Mouse (Mus musculus) cerebellum, postnatal 36 days (tissue): ENCODE results near the gene 3110082I17Rik.
"Not testable (repeated sequence)": the region's sequence is repeated elsewhere in the genome, so short reads cannot be mapped to it uniquely, and the experiment has no call there.

ENCODE experiments used
- DNase-seq, 2 experiments: peaks; one replicate each; pipeline ENCODE4 v3.0.0; 2021 to 2022; ENCODE audit warnings: mixed read lengths in 2 of 2

Gene 3110082I17Rik

DNA sequence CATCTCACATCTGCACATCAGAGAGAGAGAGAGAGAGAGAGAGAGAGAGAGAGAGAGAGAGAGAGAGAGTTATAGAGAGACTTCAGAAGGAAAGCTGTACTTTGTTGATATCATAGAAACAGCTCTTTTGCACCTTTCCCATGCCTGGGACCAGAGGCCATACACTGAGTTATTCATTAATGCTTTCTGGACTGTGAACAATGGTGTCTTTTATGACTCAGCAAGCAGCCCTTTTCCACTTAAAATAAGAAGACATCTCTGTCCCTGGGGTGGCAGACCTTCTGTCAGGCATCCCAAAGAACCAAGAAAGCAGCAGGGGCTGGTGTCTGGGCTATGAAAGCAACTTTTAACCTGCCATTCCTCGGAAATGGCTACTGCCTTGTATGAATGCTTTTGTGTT, 113.1 kb downstream of the 3110082I17Rik start:
- DNase-seq, result no peak

DNA sequence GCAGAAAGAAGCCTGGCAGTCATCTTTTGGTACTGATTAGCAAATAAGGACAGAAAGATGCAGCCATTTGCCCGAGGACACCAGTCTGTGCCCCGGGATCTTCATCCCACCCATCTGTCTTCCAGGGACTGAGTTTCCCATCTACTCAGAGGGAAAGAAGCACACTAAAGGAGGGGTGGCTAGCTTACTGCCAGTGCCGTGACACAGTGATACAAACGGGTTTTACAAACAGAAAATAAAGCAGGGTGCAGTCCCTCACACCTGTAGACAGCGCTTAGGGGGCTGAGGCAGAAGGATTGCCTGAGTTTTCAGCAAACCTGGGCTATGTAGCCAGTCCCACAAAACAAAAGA, 115.0 kb downstream of the 3110082I17Rik start:
- no peak for DNase-seq

DNA sequence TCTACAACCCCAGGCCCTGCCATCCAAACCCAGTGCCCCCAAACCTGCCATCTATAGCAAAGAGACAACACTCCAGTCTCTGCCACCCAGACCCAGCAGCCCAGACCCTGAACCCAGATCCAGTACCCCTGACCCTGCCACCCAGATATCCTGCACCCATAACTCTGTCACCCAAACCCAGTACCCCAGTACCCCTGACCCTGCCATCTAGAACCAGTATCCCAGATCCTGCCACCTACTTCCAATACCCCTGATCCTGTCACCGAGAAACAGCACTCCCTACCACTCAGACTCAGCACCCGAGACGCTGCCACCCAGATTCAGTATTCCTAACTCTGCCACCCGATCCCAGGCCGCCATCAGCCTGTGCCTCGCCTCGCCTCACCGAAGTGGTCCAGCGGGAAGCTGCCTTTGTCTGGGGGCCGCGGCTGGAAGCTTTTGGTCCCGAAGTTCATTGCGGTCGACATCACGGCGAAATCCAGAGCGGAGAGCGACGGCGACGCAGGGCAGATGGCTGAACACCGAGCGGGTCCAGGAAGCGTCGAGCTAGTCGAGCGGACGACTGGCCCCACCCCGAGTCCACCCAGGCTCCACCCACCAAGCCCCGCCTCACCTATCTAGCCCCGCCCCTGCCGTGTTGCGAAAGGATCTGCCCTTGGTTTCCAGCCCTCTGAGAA, 115.5 kb downstream of the 3110082I17Rik start:
- peak; percentile 88 to 92 for DNase-seq

DNA sequence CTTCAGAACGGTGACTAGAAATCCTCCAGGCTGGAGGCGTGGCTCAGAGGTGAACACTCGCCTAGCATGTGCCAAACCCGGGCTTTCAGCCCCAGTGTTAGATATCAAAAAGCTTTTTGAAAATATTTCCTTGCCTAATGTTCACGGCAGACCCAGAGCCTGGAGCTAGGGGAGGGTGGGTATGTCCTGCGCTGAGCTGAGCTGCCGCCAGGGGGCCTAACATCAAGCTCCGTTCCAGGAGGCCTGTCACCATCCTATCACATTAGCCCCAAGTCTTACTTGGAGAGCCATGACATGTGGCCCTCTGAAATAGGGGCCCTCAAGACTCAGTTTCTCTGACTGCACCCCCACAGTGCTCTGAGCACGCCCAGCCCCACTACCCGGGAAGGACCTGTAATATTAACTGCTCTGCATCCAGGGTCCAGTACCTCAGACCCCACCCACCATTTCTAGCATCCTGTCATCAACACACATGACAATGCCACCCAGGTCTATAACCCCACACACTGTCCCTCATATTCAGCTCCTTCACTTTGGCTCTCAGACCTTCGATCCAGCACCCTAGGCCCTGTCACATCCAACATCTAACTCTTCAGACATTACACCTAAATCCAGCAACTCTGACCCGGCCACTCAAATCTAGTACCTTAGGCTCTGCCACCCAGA, 116.2 kb downstream of the 3110082I17Rik start:
- DNase-seq, result peak; percentile 70 to 79

DNA sequence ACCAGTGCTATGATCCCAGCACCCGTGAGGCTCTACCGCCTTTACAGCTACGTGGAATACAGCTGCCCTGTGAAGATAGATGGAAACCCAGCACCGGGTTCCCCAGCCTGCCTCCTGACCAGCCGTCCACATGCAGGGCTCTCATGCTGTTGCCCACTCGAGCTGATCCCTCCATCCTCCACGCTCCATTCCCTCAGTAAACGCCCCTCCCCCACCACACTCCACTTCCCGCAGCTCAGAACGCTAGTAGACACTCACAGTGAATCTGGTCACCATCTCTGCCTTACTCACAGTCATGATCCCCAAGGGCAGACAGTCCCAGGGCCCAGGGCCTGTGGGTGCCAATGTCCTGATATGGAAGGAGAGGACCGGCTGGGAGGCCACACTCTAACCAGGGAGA, 121.4 kb downstream of the 3110082I17Rik start:
- DNase-seq, result peak in 1 of 2 experiments; percentile 20

DNA sequence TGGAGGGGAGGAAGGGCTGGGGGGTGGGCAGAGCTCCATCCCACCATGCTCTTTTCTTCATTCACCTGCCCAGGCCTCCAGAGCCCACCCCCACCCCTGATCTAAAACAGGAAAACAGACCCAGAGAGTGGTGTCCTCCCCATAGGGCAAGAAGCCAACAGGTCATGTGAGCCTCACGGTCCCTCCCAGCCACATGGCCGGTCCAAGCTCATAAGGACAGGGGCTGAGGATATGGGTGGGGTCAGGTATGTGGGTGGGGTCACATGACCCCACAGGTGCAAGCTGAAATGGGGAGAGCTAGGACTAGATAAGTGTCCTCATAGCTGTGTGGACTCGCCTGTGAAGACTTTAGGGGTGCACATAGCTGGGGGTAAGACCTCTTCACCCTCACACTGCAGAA, 121.9 kb downstream of the 3110082I17Rik start:
- DNase-seq, result peak; percentile 45 to 57

DNA sequence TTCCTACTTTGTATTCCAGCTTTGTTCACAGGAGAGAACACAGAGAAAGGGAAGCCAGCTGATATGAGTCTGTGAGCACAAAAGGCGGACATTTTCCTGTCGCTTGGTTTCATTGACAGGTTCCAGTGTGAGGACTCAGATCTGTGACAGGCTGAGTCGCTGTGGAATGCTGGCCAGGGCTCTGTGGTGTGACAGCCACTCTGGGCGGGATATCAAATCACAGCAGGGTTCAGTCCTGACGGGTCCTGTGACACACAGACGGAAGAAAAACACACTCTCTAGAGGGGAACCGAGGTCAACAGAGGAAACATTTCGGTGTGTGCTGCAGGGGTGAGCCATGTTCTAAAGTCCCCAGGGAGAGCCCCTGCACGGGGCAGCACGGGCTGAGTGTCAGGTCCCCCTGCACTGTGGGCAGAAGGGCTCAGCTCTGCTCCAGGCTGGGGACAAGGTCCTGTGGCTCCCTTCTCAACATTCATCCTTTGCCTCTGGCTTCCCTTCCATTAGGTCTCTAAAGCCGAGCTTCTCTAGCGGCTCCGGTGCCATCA, 122.4 kb downstream of the 3110082I17Rik start:
- peak; percentile 88 to 90 for DNase-seq

DNA sequence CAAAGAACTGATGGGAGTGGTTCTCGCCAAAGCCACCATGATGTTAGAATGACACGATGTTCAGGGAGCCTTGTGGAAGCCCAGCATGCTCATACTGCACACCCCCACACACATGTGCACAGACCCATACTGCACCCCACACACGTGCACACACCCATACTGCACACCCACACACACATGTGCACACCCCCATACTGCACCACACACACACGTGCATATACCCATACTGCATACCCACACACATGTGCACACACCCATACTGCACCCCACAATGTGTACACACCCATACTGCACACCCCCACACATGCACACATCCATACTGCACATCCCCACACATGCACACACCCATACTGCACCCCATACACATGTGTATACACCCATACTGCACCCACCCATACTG, 124.7 kb downstream of the 3110082I17Rik start:
- no peak for DNase-seq

DNA sequence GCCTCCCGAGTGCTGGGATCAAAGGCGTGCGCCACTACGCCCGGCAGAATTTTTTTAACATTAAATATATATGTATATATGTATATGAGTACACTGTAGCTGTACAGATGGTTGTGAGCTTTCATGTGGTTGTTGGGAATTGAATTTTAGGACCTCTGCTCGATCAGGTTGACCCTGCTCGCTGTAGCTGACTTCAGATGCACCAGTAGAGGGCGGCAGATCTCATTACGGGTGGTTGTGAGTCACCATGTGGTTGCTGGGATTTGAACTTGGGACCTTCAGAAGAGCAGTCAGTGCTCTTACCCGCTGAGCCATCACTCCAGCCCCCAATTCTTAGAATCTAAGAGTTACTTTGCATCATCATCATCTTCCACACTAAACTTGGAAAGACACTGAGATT, 125.9 kb downstream of the 3110082I17Rik start:
- DNase-seq, result not testable (repeated sequence)

DNA sequence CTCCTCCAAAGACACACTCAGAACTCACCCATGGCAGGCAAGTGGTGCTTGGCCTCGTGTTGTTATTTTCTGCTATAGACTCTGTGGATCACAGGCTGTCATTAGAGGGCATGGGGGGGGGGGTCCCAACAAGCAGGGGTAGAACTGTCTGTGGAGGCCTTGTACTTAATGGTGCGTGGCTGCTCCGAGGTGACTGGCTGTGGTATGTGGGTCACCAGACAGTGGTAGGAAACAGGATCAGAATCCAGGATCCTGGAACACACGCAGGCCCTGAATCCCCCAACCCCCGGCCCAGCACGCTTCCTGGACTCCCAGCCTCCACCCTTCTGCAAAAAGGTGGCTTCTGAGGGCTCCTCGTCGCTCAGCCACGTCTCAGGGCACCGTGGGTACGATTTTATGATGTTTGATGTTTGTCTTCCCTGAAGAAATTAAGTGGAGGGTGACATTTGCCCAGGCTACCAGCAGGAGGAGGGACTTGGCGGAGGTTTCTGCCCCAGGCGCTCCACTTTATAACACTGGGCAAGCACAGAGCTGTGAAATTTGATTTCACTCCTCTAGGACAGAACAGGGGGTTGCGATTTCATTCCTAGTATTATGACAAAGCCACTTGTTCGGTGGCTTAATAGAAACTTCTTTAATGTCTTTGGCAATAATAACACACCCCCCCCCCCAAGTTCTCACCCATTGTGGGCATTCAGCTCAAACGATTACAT, 126.9 kb downstream of the 3110082I17Rik start:
- DNase-seq, result no peak

DNA sequence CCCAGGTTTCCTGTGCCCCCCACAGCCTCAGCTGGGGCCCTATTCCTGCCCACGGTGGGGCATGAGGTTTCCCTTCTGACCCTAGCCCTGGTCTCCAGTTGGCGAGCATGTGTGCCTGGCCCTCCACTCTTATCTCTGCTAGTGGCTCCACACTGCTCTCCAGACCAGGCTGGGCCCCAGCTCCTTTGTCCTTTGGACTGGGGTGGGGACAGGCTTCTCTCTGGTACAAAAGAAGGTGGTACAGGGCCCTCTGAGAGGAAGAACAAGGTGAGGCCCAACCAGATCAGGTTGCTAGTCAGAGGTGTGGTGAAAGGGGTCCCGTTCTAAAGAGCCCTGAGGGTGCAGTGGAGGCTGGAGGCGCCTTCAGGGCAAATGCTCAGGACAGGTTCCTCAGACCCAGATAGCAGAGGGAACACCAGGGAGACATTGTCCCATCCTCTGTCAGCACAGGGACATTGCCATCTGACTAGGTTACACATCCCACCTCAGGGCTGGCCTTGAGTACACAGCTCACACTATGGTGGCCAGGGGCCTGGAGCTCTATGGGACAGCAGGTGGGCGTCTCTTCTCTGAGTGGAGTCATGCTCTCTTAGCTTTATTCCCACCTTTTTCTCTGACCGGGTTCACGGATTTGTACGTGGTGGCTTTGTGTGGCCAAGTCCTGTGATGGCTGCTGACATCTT, 127.6 kb downstream of the 3110082I17Rik start:
- DNase-seq, result no peak

DNA sequence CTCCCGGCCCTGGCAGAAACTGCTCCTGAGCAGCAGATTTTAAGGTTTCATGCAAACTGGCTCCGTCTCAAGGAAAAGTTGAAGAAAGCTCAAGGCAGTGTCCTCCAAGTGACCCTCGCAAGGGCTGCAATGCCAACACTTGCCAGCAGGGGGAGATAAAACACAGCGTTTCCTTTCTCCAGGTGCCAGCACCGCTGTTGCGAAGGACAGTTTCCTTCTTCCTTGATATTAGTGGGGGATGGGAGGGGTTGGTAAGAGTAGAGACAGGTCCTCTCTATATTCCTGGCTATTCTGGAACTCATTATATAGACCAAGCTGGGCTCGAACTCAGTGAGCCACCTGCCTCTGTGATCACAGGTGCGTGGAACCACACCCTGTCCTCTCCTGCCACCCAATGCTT, 128.6 kb downstream of the 3110082I17Rik start:
- peak; percentile 84 to 87 for DNase-seq

DNA sequence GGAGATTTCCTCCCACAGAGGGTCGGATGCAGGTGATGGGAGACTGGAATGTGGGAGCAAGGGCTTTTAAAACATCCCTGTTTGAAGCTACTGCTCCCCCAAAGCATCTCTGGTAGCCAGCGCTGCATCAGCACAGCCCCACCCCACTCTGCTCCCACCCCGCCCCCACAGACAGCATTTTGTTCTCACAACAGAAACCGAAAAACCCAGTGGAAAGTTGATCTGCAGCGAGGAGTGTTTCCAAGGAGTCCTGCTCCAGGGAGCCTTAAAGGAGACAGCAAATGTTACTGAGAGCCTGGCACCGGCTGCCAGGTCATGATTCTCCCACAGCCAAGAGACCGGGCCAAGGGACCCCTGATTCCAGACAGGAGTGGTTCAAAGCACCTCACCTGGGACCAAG, 129.6 kb downstream of the 3110082I17Rik start:
- no peak for DNase-seq

DNA sequence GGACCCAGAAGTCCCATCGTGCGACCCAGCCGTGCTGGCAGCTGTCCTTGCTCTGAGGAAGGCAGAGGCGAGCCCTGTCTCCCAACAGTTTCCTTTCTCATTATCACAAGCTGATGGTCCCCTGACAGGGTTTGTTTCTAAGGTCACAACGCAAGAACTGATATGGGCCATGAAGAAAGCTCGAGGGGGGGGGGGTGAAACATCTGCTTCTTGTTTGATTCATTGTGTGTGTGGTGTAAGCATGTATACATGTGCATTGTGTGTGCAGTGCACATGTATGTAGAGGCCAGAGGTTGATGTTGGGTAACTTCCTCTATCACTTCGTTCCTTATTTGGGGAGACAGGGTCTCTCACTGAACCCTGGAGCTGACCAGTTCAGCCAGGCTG, 132.7 kb downstream of the 3110082I17Rik start:
- no peak for DNase-seq

DNA sequence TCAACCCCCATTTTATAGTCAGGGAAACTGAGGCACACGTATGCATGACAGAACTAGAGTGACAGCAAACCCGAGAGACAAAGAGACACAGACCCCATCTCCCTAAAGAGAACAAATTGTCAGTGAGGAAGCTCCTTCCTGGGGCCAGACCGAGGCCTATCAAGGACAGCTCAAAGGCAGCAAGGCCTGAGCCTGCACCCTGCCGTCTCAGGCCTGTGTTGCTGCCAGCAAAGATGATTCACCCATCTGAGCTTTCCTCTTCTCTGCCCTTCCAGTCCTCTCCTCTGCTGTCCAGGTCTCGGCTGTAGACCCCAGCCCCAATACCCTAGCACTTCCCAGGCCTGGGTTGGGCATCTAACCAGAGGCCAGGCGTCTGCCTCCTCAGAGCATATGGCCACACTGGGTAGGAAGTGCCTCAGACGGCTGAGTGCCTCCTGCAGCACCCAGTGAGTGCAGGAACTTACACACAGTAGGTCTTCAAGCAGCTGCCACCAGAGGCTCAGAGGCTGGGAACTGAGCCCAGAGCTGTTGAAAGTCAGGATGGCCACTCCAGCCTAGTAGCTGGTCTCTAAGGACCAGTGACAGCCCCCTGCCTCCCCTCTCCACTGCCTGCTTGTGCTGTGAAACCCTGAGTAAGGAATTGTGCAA, 133.2 kb downstream of the 3110082I17Rik start:
- no peak for DNase-seq

DNA sequence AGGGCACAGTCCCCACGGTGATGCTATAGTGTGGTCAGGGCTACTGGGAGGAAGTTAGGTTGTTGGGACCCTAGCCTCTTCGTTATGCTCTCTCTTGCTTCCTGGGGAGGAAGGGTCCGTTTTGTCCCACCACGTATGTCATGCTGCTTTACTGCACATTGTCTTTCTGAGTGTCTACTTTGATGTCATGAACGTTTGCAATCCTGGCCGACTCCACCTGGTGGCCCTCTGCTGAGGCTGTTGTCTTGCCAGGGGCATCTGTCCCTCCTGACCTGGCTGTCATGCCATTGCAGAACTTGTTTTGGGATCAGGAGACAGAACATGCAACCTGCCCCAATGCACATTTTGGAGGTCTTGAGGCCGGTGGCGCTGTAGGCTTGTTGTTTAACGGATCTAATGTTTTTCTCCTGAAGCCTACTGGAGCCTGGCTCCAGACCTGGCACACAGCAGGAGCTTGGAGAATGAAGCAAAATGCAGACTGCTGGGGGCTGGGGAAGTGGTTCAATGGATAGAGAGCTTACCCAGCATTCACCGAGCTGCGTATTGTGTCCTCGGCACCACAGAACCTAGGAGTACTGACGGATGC, 134.1 kb downstream of the 3110082I17Rik start:
- peak; percentile 48 to 55 for DNase-seq

DNA sequence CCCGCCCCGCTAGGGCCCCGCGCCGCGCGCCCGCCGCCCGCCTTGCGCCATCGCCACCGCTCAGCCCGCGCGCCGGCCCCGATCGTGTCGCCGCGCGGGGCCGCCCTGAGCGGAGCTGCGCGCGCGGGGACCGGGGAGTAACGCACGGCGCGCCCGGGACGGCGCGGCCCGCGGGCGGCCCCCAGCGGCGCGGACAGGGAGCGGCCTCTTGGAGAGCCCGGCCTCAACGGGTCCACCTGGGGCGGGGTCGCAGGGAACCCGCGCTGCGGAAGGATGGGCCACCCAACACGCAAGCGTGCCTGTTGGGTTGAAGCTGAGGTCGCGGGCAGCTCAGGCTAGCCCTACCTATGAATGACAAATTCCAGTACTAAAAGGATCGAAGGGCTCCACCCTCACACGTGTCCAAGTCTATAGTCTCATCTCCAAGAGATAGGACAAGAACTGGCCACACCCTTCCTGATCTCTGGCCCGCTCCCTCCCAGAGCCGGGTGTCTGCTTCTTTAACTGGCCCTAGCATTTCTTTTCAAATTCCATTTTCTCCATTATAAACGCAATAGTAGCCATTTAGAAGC, 134.8 kb downstream of the 3110082I17Rik start, which contains the start of gene Adap1:
TSS of gene Adap1 (minus strand) at position 228 of the 572 bp plus-strand sequence.
- DNase-seq, result peak; percentile 68 to 77

DNA sequence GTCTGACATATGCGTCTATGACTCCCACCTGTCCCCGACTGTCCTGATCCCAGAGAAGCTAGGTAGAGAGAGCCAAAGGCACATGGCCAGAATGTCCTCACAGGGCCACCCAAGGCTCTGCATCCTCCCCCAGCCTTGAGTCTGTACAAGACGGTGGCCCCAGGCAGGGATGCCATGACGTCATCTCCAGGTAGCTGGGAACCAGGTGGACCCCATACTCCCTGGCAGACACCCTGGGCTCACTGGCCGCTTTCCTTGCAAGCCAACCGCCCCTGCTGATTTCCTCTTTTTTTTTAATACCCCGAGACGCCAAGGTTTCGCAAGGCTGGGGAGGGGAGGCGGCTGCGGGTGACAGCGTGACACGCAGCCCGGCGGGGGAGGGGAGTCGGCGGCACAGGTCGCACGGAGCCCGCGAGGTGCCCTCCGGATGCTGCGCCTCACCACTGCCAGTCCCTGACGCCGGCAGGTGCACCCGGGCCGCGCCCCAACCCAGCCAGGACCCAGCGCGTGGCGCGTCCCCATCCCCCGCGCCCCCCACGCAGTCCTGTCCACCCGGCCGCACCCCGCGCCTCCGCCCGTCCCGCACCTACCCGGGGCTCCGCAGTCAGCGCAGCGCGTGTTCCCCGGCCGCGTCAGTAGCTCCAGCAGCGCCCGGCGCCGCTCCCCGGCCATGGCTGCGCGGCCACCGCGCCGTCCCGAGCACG, 135.5 kb downstream of the 3110082I17Rik start:
- DNase-seq, result peak; percentile 75 to 81

DNA sequence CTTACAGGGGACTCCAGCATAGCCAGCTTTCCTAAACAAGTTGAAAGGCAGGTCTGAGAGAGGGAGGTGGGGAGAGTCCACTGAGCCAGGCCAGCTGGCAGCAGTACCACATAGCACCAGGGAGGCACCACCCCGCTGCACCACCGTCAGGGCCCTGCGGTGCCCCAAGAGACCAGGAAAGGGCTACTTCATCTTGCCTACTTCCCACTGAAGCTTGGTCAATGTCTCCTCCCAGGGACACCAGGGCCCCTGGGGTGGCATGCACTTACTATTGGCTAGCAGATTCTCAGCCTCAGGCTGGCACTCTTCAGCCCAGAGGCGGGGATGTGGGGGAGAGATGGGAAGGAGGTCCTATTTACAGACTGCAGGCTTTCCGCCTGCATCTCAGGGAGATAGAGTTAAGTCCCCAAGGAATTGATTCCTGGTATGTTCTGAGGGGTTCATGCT, 136.3 kb downstream of the 3110082I17Rik start:
- peak; percentile 40 to 55 for DNase-seq

DNA sequence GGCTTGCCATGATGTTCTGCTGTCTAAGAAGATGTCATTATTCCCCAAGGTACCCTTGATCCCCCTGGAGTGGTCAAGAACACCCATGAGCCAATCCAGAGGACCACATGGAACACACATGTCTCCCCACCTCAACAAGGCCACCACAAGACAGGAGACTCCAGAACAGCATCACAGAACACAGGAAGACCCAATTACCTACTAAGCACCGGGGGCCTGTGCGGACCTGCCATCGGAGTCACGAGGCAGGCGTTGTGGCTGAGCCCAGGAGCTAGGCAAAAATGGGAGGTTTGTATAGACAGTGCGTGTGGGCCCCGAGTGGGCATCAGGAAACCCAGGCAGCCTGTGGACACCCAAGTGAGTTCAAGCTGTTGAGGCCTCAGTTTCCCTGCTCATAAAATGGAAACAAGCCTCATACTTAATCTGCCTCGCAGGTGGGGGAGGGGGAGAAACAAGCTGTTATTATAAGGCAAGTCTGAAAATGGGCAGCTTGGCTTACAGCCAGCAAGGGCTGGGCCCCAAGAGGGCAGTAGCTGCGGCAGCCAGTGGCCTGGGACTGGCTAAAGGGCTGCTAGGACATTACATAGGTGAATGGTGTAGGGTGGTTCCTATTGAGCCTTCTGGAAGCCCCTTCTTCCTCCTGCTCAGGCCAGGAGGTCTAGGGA, 136.9 kb downstream of the 3110082I17Rik start:
- DNase-seq, result peak; percentile 51 to 60
